ENCODE assay signal across 25 mouse cellular contexts in the genomic region with DNA sequence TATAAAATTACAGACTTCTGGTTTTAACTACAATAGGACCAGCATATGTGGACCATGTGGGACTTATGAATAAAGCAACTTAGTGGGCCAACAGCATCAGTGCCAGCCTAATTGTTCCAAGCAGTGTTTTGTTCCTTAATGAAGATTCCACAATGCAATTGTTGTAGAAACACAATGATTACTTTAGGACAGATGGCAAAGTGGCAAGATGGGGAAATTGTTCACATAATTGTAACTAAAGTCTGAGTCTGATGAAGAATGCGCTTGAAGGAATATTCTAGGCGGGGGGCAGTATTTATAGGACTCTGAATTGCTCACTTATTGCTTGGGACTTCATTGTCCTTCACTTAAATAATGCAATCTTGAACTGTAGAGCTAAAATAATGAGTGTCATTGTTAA.
"Had no signal": no experiment of that assay in that cellular context is flagged by ENCODE, and none has a peak within 500 bp of the region (broad histone marks: within the 10 kb centered on the region; RNA-seq: fewer than 3 reads in every experiment).

No protein-coding gene starts in this region.

- DNase-seq: gastrocnemius, postnatal 14 days; gastrocnemius, postnatal 36 days; heart, adult 11 months; heart, adult 2 months; heart, postnatal 14 days; heart, postnatal 36 days; kidney, adult 11 months; kidney, adult 2 months; kidney, adult 9 months; kidney, postnatal 14 days; kidney, postnatal 36 days; layer of hippocampus, adult 9-11 months; layer of hippocampus, postnatal 36 days; left cerebral cortex, postnatal 4 days had no signal

- H3K9ac ChIP-seq: heart, embryonic 13.5 days; heart, embryonic 15.5 days; hindbrain, embryonic 12.5 days; hindbrain, embryonic 14.5 days; kidney, embryonic 15.5 days; limb, embryonic 13.5 days; limb, embryonic 15.5 days had no signal

- H3K27ac ChIP-seq: heart, adult 2 months; heart, embryonic 13.5 days; heart, embryonic 15.5 days; hindbrain, embryonic 12.5 days; hindbrain, embryonic 14.5 days; kidney, embryonic 15.5 days; kidney, postnatal 0 days; limb, embryonic 13.5 days; limb, embryonic 15.5 days had no signal

- ATAC-seq: hindbrain, embryonic 16.5 days; intestine, embryonic 16.5 days had no signal

- H3K9me3 ChIP-seq: heart, embryonic 13.5 days; heart, embryonic 15.5 days; hindbrain, embryonic 12.5 days; kidney, embryonic 15.5 days; limb, embryonic 13.5 days; limb, embryonic 15.5 days had no signal

- H3K4me1 ChIP-seq: hindbrain, embryonic 12.5 days; kidney, embryonic 15.5 days; limb, embryonic 13.5 days; limb, embryonic 15.5 days had no signal

- H3K27me3 ChIP-seq: heart, embryonic 13.5 days; heart, embryonic 15.5 days; hindbrain, embryonic 12.5 days; kidney, embryonic 15.5 days; limb, embryonic 13.5 days; limb, embryonic 15.5 days had no signal

- H3K36me3 ChIP-seq: heart, embryonic 13.5 days; heart, embryonic 15.5 days; hindbrain, embryonic 12.5 days; kidney, embryonic 15.5 days; limb, embryonic 13.5 days; limb, embryonic 15.5 days had no signal

- H3K4me2 ChIP-seq: heart, embryonic 11.5 days; heart, embryonic 13.5 days; heart, embryonic 15.5 days; hindbrain, embryonic 12.5 days; hindbrain, embryonic 14.5 days; kidney, embryonic 15.5 days; limb, embryonic 13.5 days; limb, embryonic 15.5 days had no signal

- H3K4me3 ChIP-seq: heart, adult 2 months; heart, embryonic 13.5 days; heart, embryonic 15.5 days; hindbrain, embryonic 12.5 days; kidney, embryonic 15.5 days; limb, embryonic 13.5 days; limb, embryonic 15.5 days had no signal
